Mouse (Mus musculus) ES-Bruce4 (cell line): Measurements from ENCODE around the gene Ahdc1.

ENCODE experiments used
- CTCF ChIP-seq: IDR thresholded peaks from one replicate; pipeline ENCODE4 v1.8.1; 2011; ENCODE audit warnings: low read depth, low read length
- EP300 ChIP-seq: IDR thresholded peaks from 2 replicates; pipeline ENCODE4 v1.6.1; 2011; ENCODE audit warnings: low read depth, low read length; ENCODE audit not compliant: insufficient read depth

DNA sequence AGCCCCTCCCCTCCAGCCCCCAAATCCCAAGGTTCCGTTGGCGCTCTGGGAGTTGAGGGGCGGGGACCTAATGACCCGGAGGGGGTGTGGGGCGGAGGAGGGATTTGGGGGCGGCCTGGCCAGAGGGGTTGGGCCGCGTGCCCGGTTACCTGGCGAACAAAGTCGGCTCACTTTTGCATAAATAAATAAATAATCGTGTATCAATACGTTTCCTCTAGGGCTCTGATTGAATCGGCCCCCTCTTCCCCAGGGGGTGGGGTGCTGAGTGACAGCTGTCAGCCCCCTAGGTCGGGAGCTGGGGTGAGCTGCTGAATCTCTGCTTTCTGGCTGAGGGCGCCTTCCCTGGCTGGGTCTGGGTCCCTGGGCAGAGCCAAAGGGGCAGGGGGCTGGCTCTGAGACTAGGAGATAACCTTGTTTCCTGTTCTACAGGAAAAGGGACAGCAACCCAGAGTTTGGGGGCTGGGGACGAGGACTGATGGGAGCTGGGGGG is 1.8 kb downstream of the Ahdc1 start:
- TF ChIP-seq CTCF: no peak
- no peak for TF ChIP-seq EP300
